Mouse (Mus musculus) heart, adult 2 months (tissue): ENCODE results near the gene Tcf12. TPM values are rescaled to one million over a fixed set of nuclear protein-coding genes. Genes with fewer than 3 reads are reported as not detected.

Experiments
- DNase-seq, 2 experiments: peaks; one replicate each; pipeline ENCODE4 v3.0.0; 2021
- H3K27ac ChIP-seq: fragments of 200-600 bp; 2 replicates; pipeline ENCODE4 v1.8.1; 2022
- H3K27me3 ChIP-seq: fragments of 200-500 bp; 2 replicates; pipeline ENCODE4 v1.6.1; 2012; ENCODE audit warnings: mild to moderate bottlenecking, low read length, inconsistent platforms, mixed read lengths; ENCODE audit not compliant: control insufficient read depth, insufficient read depth
- H3K36me3 ChIP-seq: fragments of 200-500 bp; 2 replicates; pipeline ENCODE4 v1.6.1; 2012; ENCODE audit warnings: low read length, inconsistent platforms; ENCODE audit not compliant: control insufficient read depth, insufficient read depth
- H3K4me1 ChIP-seq: fragments of 200-500 bp; 2 replicates; pipeline ENCODE4 v1.6.1; 2011; ENCODE audit warnings: low read length; ENCODE audit not compliant: control insufficient read depth, insufficient read depth
- H3K4me3 ChIP-seq: fragments of 200-600 bp; 2 replicates; pipeline ENCODE4 v1.8.1; 2022
- H3K79me2 ChIP-seq: fragments of 200-500 bp; replicated peaks from 2 replicates; pipeline ENCODE4 v1.6.1; 2012; ENCODE audit warnings: mild to moderate bottlenecking, inconsistent platforms, low read length, moderate library complexity, mixed read lengths; ENCODE audit not compliant: control insufficient read depth, insufficient read depth
- H3K9ac ChIP-seq: fragments of 200-500 bp; 2 replicates; pipeline ENCODE4 v1.6.1; 2012; ENCODE audit warnings: low read depth, mild to moderate bottlenecking, control low read depth, inconsistent platforms, low read length, mixed read lengths
- CTCF ChIP-seq: fragments of 200-600 bp; IDR thresholded peaks from 2 replicates; pipeline ENCODE4 v1.8.1; 2022; ENCODE audit warnings: antibody characterized with exemption, mild to moderate bottlenecking, moderate library complexity
- EP300 ChIP-seq: fragments of 200-500 bp; IDR thresholded peaks from 2 replicates; pipeline ENCODE4 v1.6.1; 2011; ENCODE audit warnings: low read depth, low read length, control low read depth; ENCODE audit not compliant: insufficient read depth
- POLR2A ChIP-seq: fragments of 200-500 bp; IDR thresholded peaks from 2 replicates; pipeline ENCODE4 v1.6.1; 2011; ENCODE audit warnings: mild to moderate bottlenecking, low read depth, low read length, control low read depth; ENCODE audit not compliant: insufficient read depth
- WGBS: fragments of 180-500 bp; shearing (Covaris S2); methylation state at CpG from one replicate; pipeline ENCODE4 v1.1.7; 2018; 5-methylcytosine and 5-hydroxymethylcytosine counted together
- intact Hi-C: fragments of 180-260 bp; cut with DNase I; formaldehyde crosslinking; loops from one replicate; pipeline ENCODE4 v1.15.1; 2025
- polyA plus RNA-seq: library from polyadenylated mRNA; depleted of rRNA; stranded (reverse); fragments of >200 nt; gene quantifications from 2 replicates; pipeline ENCODE4 v1.2.3, GENCODE M21; 2012
- total RNA-seq, 2 experiments: library from RNA; stranded (reverse); gene quantifications; 2 replicates each; pipeline ENCODE4 v1.2.3; 2021

Gene Tcf12
- total and polyA plus RNA-seq, 3 experiments, result 29.7 to 38.0 (median 33.9) TPM

- H3K27me3 ChIP-seq, result no peaks in the 10 kb centered on the region
- H3K79me2 ChIP-seq, result no peaks in the 10 kb centered on the region
- TF ChIP-seq CTCF (no peak), POLR2A (no peak), EP300 (no peak)
- H3K9ac ChIP-seq, result no peak overlapping the region
- DNase-seq, result no peak
- peaks cover 9% of the 10 kb centered on the region for H3K36me3 ChIP-seq
- no peak overlapping the region for H3K4me3 ChIP-seq
- H3K4me1 ChIP-seq, result no peaks in the 10 kb centered on the region; the same call in 1 of the 2 replicates
- intact Hi-C loops, result no loop called here
- H3K27ac ChIP-seq, result no peak overlapping the region
These were observed 171.7 kb downstream of the Tcf12 start for GRCm38 (mm10) chr9:71940016-71940415.

GRCm38 (mm10) chr9:71936199-71936598 is 175.5 kb downstream of the Tcf12 start:
- Histone ChIP-seq H3K27me3 (no peaks in the 10 kb centered on the region), H3K27ac (no peak overlapping the region), H3K4me3 (no peak overlapping the region), H3K9ac (no peak overlapping the region), H3K79me2 (0 out of 2 replicates have a peak, but pooled peaks cover 1% of the 10 kb centered on the region), H3K36me3 (peaks cover 4% of the 10 kb centered on the region), H3K4me1 (peaks cover 6% of the 10 kb centered on the region)
- intact Hi-C loops, result no loop called here
- WGBS, result 89% methylated on average over 1 of the region's 1 CpGs
- DNase-seq, result no peak
- no peak for TF ChIP-seq EP300

- 49% methylated on average over 3 of the region's 3 CpGs for WGBS
- Histone ChIP-seq H3K36me3 (peaks cover 4% of the 10 kb centered on the region), H3K4me3 (no peak overlapping the region), H3K79me2 (0 out of 2 replicates have a peak, but pooled peaks cover 1% of the 10 kb centered on the region), H3K27me3 (no peaks in the 10 kb centered on the region), H3K27ac (no peak overlapping the region), H3K9ac (no peak overlapping the region), H3K4me1 (peaks cover 6% of the 10 kb centered on the region)
- DNase-seq, result no peak
- TF ChIP-seq CTCF (no peak), EP300 (no peak), POLR2A (no peak)
- intact Hi-C loops, result loop anchor here (5.0 kb wide), 1 partner anchor 38 kb away; no protein-coding TSS in a partner anchor
These were observed 176.8 kb downstream of the Tcf12 start for GRCm38 (mm10) chr9:71934833-71935232.

GRCm38 (mm10) chr9:71931965-71932364 is 179.7 kb downstream of the Tcf12 start:
- no peak for DNase-seq
- H3K79me2 ChIP-seq, result 0 out of 2 replicates have a peak, but pooled peaks cover 1% of the 10 kb centered on the region
- intact Hi-C loops, result loop anchor here (5.0 kb wide), 1 partner anchor 35 kb away; no protein-coding TSS in a partner anchor
- peaks cover 6% of the 10 kb centered on the region for H3K36me3 ChIP-seq
- no peaks in the 10 kb centered on the region for H3K27me3 ChIP-seq
- H3K4me1 ChIP-seq, result peaks cover 6% of the 10 kb centered on the region
- H3K9ac ChIP-seq, result no peak overlapping the region
- H3K4me3 ChIP-seq, result no peak overlapping the region
- TF ChIP-seq EP300, result no peak
- no peak for TF ChIP-seq POLR2A
- no peak for TF ChIP-seq CTCF
- no peak overlapping the region for H3K27ac ChIP-seq

- intact Hi-C loops, result loop anchor here (5.0 kb wide), 1 partner anchor 34 kb away; no protein-coding TSS in a partner anchor
- H3K9ac ChIP-seq, result no peak overlapping the region
- no peaks in the 10 kb centered on the region for H3K27me3 ChIP-seq
- H3K4me1 ChIP-seq, result peaks cover 6% of the 10 kb centered on the region
- H3K36me3 ChIP-seq, result peaks cover 6% of the 10 kb centered on the region
- H3K4me3 ChIP-seq, result no peak overlapping the region
- H3K79me2 ChIP-seq, result 0 out of 2 replicates have a peak, but pooled peaks cover 1% of the 10 kb centered on the region
- H3K27ac ChIP-seq, result no peak overlapping the region
- TF ChIP-seq POLR2A, result no peak
- no peak for TF ChIP-seq EP300
- WGBS, result 59% methylated on average over 8 of the region's 8 CpGs
- no peak for DNase-seq
These were observed 180.3 kb downstream of the Tcf12 start for GRCm38 (mm10) chr9:71931358-71931715.

- Histone ChIP-seq H3K27ac (no peak overlapping the region), H3K79me2 (0 out of 2 replicates have a peak, but pooled peaks cover 1% of the 10 kb centered on the region), H3K36me3 (peaks cover 6% of the 10 kb centered on the region), H3K4me3 (no peak overlapping the region), H3K9ac (no peak overlapping the region), H3K4me1 (peaks cover 6% of the 10 kb centered on the region), H3K27me3 (no peaks in the 10 kb centered on the region)
- TF ChIP-seq EP300, result no peak
- TF ChIP-seq CTCF, result no peak
- no peak for TF ChIP-seq POLR2A
- WGBS, result 86% methylated on average over 3 of the region's 3 CpGs
- no peak for DNase-seq
- intact Hi-C loops, result loop anchor here (5.0 kb wide), 1 partner anchor 33 kb away; no protein-coding TSS in a partner anchor
These were observed 181.0 kb downstream of the Tcf12 start for GRCm38 (mm10) chr9:71930431-71931357.
